Mouse (Mus musculus) lung, postnatal 25 days (tissue): Measurements from ENCODE around the gene Tomm6.

ENCODE experiments used
- DNase-seq: peaks from one replicate; pipeline ENCODE4 v3.0.0; 2022; ENCODE audit warnings: low spot score

Gene Tomm6

GRCm38 (mm10) chr17:47651953-47652352 lies 36.2 kb downstream of the Tomm6 start:
- no peak for DNase-seq

GRCm38 (mm10) chr17:47648966-47649365 lies 39.2 kb downstream of the Tomm6 start:
- DNase-seq: no peak

GRCm38 (mm10) chr17:47646683-47647082 lies 41.5 kb downstream of the Tomm6 start:
- DNase-seq: peak; percentile 73

- DNase-seq: no peak
Measured at GRCm38 (mm10) chr17:47642992-47643391, 45.2 kb downstream of the Tomm6 start.
